Mouse (Mus musculus) ovary, adult 2 months (tissue): ENCODE results near the gene Clvs2. TPM values are rescaled to one million over a fixed set of nuclear protein-coding genes. Genes with fewer than 3 reads are reported as not detected.

Source experiments
- polyA plus RNA-seq: library from polyadenylated mRNA; depleted of rRNA; stranded (reverse); fragments of >200 nt; gene quantifications from 2 replicates; pipeline ENCODE4 v1.2.3, GENCODE M21; 2012; rRNA removed

Clvs2 gene
- 0.91 and 1.4 TPM in 2 replicates for polyA plus RNA-seq

DNA sequence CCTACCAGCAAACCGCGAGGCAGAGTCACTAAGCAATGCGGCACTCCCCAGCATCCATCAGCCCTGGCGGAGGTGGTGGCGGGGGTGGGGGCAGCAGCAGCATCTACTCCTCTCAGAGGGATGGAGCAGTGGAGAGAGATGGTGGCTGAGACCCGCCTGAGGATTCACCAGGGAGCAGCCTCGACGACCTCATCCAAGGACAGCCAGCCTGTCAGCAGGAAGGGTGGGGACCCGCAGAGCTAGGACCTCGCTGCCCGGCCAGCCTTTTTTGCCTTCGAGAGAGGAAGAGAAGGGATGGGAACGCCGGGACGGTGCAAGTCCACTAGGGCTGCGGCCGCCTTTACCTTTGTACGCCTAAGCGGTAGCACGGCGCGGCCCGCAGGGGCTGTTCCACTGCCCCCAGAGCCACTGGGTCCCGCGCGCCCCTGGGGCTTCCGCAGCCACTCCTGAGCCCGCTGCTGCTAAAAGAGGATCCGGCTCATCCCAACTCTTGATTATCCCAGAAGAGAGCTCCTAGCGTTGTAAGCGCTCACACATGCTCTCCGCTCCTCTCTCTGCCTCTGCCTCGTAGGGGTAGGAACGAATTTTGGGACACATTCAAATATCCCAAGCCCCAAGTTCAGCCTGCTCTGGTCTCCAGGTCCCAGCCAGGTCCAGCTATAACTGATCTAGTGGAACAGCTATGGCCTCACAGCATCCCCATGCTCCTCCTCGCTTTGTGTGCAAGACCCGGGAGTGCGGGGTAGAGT is at the start of gene Clvs2:
Clvs2 (minus strand) TSS at position 639 of the 749 bp plus-strand sequence.

Other genes starting within 250 kb of the Clvs2 start
- gene Sult3a2, start 161.9 kb upstream of the Clvs2 start, polyA plus RNA-seq = not detected in 2 replicates
- not detected in 2 replicates for gene Sult3a1, start 233.0 kb upstream of the Clvs2 start, polyA plus RNA-seq